7 mouse cellular contexts compared by ENCODE assay signal in the genomic region with DNA sequence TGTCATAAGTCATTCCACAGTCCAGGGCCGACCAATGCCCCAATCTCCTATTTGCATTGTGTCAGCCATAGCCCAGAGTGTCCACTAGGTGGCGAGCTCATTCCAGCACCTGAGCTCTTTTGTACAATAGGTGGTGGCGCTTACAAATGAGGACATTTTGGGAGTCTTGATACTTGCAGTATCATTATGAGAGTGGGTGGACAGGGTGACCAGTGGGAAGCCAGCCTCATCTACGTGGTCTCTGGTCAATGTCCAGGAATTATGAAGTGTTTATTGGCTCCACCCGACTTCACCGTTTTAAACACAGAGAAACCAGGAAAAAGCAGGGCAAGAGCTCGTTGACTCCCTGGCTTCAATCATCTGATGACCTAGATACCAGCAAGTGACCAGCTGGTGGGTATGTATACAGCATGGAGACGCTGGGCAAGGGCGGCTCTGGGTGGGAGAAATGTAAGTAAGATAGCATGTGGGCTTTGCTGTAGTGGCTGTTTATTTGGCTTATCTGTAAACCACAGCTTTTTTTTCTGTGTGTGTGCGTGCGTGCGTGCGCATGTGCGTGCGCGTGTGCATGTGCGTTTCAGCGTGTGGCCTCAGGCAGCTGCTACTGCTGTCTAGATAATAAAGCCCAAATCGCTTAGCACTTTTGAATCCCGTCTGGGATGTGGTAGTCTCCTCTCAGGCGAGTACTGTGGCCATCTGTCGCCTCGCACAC. TPM values are rescaled to one million over a fixed set of nuclear protein-coding genes. Genes with fewer than 3 reads are reported as not detected.
DNase-seq lines count a peak whose midpoint lies in the region; ATAC-seq and TF ChIP-seq lines count a peak whose summit lies in the region.

A gene (plus strand): TSS at position 137 of the 712 bp plus-strand sequence.

- no peak within 1 kb of the TSS for H3K9ac ChIP-seq in hindbrain, embryonic 11.5 days (ENCODE audit: low read depth, low read length)

- H3K27ac ChIP-seq in bone marrow macrophage, adult 2 months (ENCODE audit: insufficient read depth, low read depth, low read length): no peak within 1 kb of the TSS
- no peak within 1 kb of the TSS for H3K27ac ChIP-seq in hindbrain, embryonic 11.5 days (ENCODE audit: low read depth, low read length)
- peak within 1 kb of the TSS; percentile 18; the same call in 1 of the 2 replicates for H3K27ac ChIP-seq in left cerebral cortex, adult 2 months

- no peak within 1 kb of the TSS for H3K4me3 ChIP-seq in bone marrow macrophage, adult 2 months (ENCODE audit: insufficient read depth, low read length)
- H3K4me3 ChIP-seq in hindbrain, embryonic 11.5 days (ENCODE audit: low read depth, low read length): no peak within 1 kb of the TSS
- H3K4me3 ChIP-seq in left cerebral cortex, adult 2 months: peak within 1 kb of the TSS; percentile 37

- intact Hi-C loops in left cerebral cortex, adult 2 months (cut with DNase I): loop anchor here (2.0 kb wide), 2 partner anchors 1607 to 1799 kb away; no protein-coding TSS in a partner anchor

- TF ChIP-seq CTCF in bone marrow macrophage, adult 2 months (IDR thresholded peaks at IDR 0.05; ENCODE audit: low read depth, low read length): peak; percentile 78
- TF ChIP-seq CTCF in left cerebral cortex, adult 2 months (IDR thresholded peaks at IDR 0.05): peak; percentile 96

- H3K36me3 ChIP-seq in hindbrain, embryonic 11.5 days (ENCODE audit: control insufficient read depth, insufficient read depth, low read length): no peaks in the 10 kb centered on the region

- no peak within 1 kb of the TSS for H3K4me2 ChIP-seq in hindbrain, embryonic 11.5 days (replicated peaks; ENCODE audit: low read depth, low read length)

- no peaks in the 10 kb centered on the region for H3K27me3 ChIP-seq in hindbrain, embryonic 11.5 days (ENCODE audit: control insufficient read depth, insufficient read depth, low read length)

- no peak for TF ChIP-seq POLR2A in bone marrow macrophage, adult 2 months (IDR thresholded peaks at IDR 0.05; ENCODE audit: borderline replicate concordance, low read depth, low read length)

- H3K4me1 ChIP-seq in bone marrow macrophage, adult 2 months (ENCODE audit: control insufficient read depth, insufficient read depth, low read length): no peaks in the 10 kb centered on the region
- H3K4me1 ChIP-seq in hindbrain, embryonic 11.5 days (replicated peaks; ENCODE audit: control insufficient read depth, insufficient read depth, low read length): no peaks in the 10 kb centered on the region

- ATAC-seq in erythroblast, adult 5-6 weeks (replicated peaks; ENCODE audit: low FRiP score, poor library complexity, severe bottlenecking): peak; percentile 94
- ATAC-seq in hindbrain, embryonic 11.5 days (ENCODE audit: low FRiP score): peak; percentile 59
- ATAC-seq in megakaryocyte, adult 5-6 weeks (ENCODE audit: poor library complexity, severe bottlenecking): peak; percentile 80

- peak; percentile 76 for DNase-seq in MEL-GATA-1-ER (ENCODE audit: extremely low read depth, low read depth)
- DNase-seq in hindbrain, embryonic 11.5 days (ENCODE audit: low spot score): peak; percentile 73
- peak; percentile 57 to 66 for DNase-seq in left cerebral cortex, adult 2 months (ENCODE audit: extremely low spot score in 1 of 2, low spot score in 2 of 2)
- peak; percentile 55 for DNase-seq in right cerebral cortex, postnatal 14 days

- WGBS in hindbrain, embryonic 11.5 days: 74% methylated on average over 23 of the region's 23 CpGs

- H3K9me3 ChIP-seq in hindbrain, embryonic 11.5 days (ENCODE audit: control insufficient read depth, low read length): no peaks in the 10 kb centered on the region

RNA-seq across cellular contexts. Expression of the gene that starts here (rescaled TPM):
- polyA plus RNA-seq in bone marrow macrophage, adult 2 months (2012; ENCODE audit: insufficient read depth, insufficient read length, missing spikeins): 0.12 TPM in 1 of 2 replicates, not detected in the other
- not detected in 2 replicates for total RNA-seq in erythroblast, adult 5-6 weeks (2015; ENCODE audit: low replicate concordance)
- total RNA-seq in erythroblast, adult 5-6 weeks (2017; ENCODE audit: low replicate concordance): not detected in 2 replicates
- 0.05 and 0.10 TPM in 2 replicates for polyA plus RNA-seq in hindbrain, embryonic 11.5 days (2014; fragmentation: Nextera tagmentation; extraction: Ambion mirVana)
- 1 to 10 TPM; 3.6 to 5.6 TPM for total RNA-seq in left cerebral cortex, adult 2 months (2021)
- total RNA-seq in megakaryocyte, adult 5-6 weeks (2015): 0.04 TPM in 1 of 2 replicates, not detected in the other
- total RNA-seq in megakaryocyte, adult 5-6 weeks (2017): 0.28 TPM in 1 of 2 replicates, not detected in the other

Comparison
In these comparisons a context has a peak if more than half of its experiments do, and no peak if none do; other contexts are left out.
1. Peak in ATAC-seq in erythroblast, adult 5-6 weeks; RNA of the gene not detected or under 1 TPM.
2. Peak in DNase-seq and ATAC-seq in hindbrain, embryonic 11.5 days; RNA of the gene not detected or under 1 TPM.
3. Peak in ATAC-seq in megakaryocyte, adult 5-6 weeks; RNA of the gene not detected or under 1 TPM.